In genomic region chr7:66247274-66248021, GRCm38 (mm10) we compare ENCODE assay signal across 11 mouse cellular contexts.
A peak's percentile ranks its signal among the peaks of the same experiment; 100 is the strongest.
DNase-seq lines count a peak whose midpoint lies in the region; ATAC-seq and TF ChIP-seq lines count a peak whose summit lies in the region.
"Had no signal": no experiment of that assay in that cellular context is flagged by ENCODE, and none has a peak within 500 bp of the region (broad histone marks: within the 10 kb centered on the region; RNA-seq: fewer than 3 reads in every experiment).

No protein-coding gene starts in this region.

- no peak overlapping the region for H3K9ac ChIP-seq in heart, embryonic 12.5 days
- H3K9ac ChIP-seq in forebrain, embryonic 14.5 days (ENCODE audit: low read length): 0 out of 2 replicates have a peak overlapping the region, but pooled peaks have one; percentile 8
- H3K9ac ChIP-seq in liver, postnatal 0 days (replicated peaks): no peak overlapping the region
- H3K9ac ChIP-seq: embryonic facial prominence, embryonic 12.5 days; liver, embryonic 15.5 days; stomach, embryonic 15.5 days had no signal

- no peaks in the 10 kb centered on the region for H3K9me3 ChIP-seq in heart, embryonic 12.5 days (replicated peaks)
- H3K9me3 ChIP-seq in forebrain, embryonic 14.5 days (replicated peaks; ENCODE audit: control insufficient read depth, low read length): no peaks in the 10 kb centered on the region
- no peaks in the 10 kb centered on the region for H3K9me3 ChIP-seq in liver, postnatal 0 days (ENCODE audit: low read length)
- H3K9me3 ChIP-seq: embryonic facial prominence, embryonic 12.5 days; liver, embryonic 15.5 days; stomach, embryonic 15.5 days had no signal

- H3K4me2 ChIP-seq in heart, embryonic 12.5 days: no peak overlapping the region
- no peak overlapping the region for H3K4me2 ChIP-seq in forebrain, embryonic 14.5 days (ENCODE audit: low read length)
- no peak overlapping the region for H3K4me2 ChIP-seq in liver, postnatal 0 days (ENCODE audit: low read depth, low read length)
- H3K4me2 ChIP-seq: embryonic facial prominence, embryonic 12.5 days; liver, embryonic 15.5 days; stomach, embryonic 15.5 days had no signal

- no peak for TF ChIP-seq CTCF in layer of hippocampus, adult 2 months (conservative IDR thresholded peaks at IDR 0.05)
- TF ChIP-seq CTCF in liver, postnatal 0 days (IDR thresholded peaks at IDR 0.05; ENCODE audit: low read depth): no peak

- 65% methylated on average over 12 of the region's 12 CpGs for WGBS in heart, embryonic 12.5 days
- 22% methylated on average over 12 of the region's 12 CpGs for WGBS in forebrain, embryonic 14.5 days
- WGBS in liver, postnatal 0 days (ENCODE audit: insufficient replicate concordance): 61% methylated on average over 12 of the region's 12 CpGs

- DNase-seq in heart, adult 11 months: peak; percentile 92
- DNase-seq in R1 (ENCODE audit: low read depth, low spot score): peak; percentile 46
- peak; percentile 89 for DNase-seq in forebrain, embryonic 14.5 days (ENCODE audit: low spot score)
- DNase-seq in layer of hippocampus, adult 2 months (ENCODE audit: low spot score in 2 of 2): peak; percentile 55 to 82
- peak; percentile 14 for DNase-seq in liver, postnatal 0 days
- peak; percentile 58 to 64 for DNase-seq in right cerebral cortex, postnatal 36 days (ENCODE audit: low spot score in 2 of 2)

- TF ChIP-seq EP300 in liver, postnatal 0 days (IDR thresholded peaks at IDR 0.05; ENCODE audit: low read depth): no peak

- no peak overlapping the region for H3K27ac ChIP-seq in heart, embryonic 12.5 days (ENCODE audit: poor library complexity, severe bottlenecking)
- H3K27ac ChIP-seq in forebrain, embryonic 14.5 days (ENCODE audit: low read depth, low read length): no peak overlapping the region; the same call in 1 of the 2 replicates
- H3K27ac ChIP-seq in layer of hippocampus, adult 2 months: peak overlapping the region; percentile 71
- H3K27ac ChIP-seq in liver, postnatal 0 days (ENCODE audit: low read depth): no peak overlapping the region
- H3K27ac ChIP-seq: embryonic facial prominence, embryonic 12.5 days; stomach, embryonic 15.5 days had no signal

- H3K4me3 ChIP-seq in heart, embryonic 12.5 days: no peak overlapping the region
- H3K4me3 ChIP-seq in forebrain, embryonic 14.5 days (ENCODE audit: low read depth, low read length): no peak overlapping the region
- H3K4me3 ChIP-seq in layer of hippocampus, adult 2 months: no peak overlapping the region
- H3K4me3 ChIP-seq in liver, postnatal 0 days (ENCODE audit: low read depth, low read length): no peak overlapping the region
- H3K4me3 ChIP-seq: embryonic facial prominence, embryonic 12.5 days; liver, embryonic 15.5 days; stomach, embryonic 15.5 days had no signal

- H3K27me3 ChIP-seq in heart, embryonic 12.5 days (replicated peaks): no peaks in the 10 kb centered on the region
- no peaks in the 10 kb centered on the region for H3K27me3 ChIP-seq in forebrain, embryonic 14.5 days (replicated peaks; ENCODE audit: control insufficient read depth, insufficient read depth, low read length)
- H3K27me3 ChIP-seq in liver, postnatal 0 days (ENCODE audit: insufficient read depth, low read length): no peaks in the 10 kb centered on the region
- H3K27me3 ChIP-seq: embryonic facial prominence, embryonic 12.5 days; liver, embryonic 15.5 days; stomach, embryonic 15.5 days had no signal

- peaks cover 22% of the 10 kb centered on the region for H3K4me1 ChIP-seq in heart, embryonic 12.5 days (replicated peaks)
- peaks cover 16% of the 10 kb centered on the region for H3K4me1 ChIP-seq in forebrain, embryonic 14.5 days (ENCODE audit: control insufficient read depth, insufficient read depth, low read length)
- H3K4me1 ChIP-seq in liver, postnatal 0 days (ENCODE audit: insufficient read depth): peaks cover 4% of the 10 kb centered on the region

- ATAC-seq in heart, embryonic 12.5 days (ENCODE audit: insufficient number of reproducible peaks, low FRiP score): no peak
- peak; percentile 80 for ATAC-seq in forebrain, embryonic 14.5 days
- ATAC-seq in liver, postnatal 0 days: no peak
- no peak for ATAC-seq in granulocyte monocyte progenitor cell, adult 5-6 weeks (replicated peaks; ENCODE audit: poor library complexity, severe bottlenecking)

- H3K36me3 ChIP-seq in heart, embryonic 12.5 days: no peaks in the 10 kb centered on the region
- no peaks in the 10 kb centered on the region for H3K36me3 ChIP-seq in forebrain, embryonic 14.5 days (ENCODE audit: control insufficient read depth, insufficient read depth, low read length)
- H3K36me3 ChIP-seq in liver, postnatal 0 days (replicated peaks; ENCODE audit: insufficient read depth, low read length): no peaks in the 10 kb centered on the region
- H3K36me3 ChIP-seq: embryonic facial prominence, embryonic 12.5 days; liver, embryonic 15.5 days; stomach, embryonic 15.5 days had no signal

Comparison
In these comparisons a context has a peak if more than half of its experiments do, and no peak if none do; other contexts are left out.
1. DNase-seq: peak in every context shown above with its lines; median percentile 92 in heart, adult 11 months; 89 in forebrain, embryonic 14.5 days; 68 in layer of hippocampus, adult 2 months; 61 in right cerebral cortex, postnatal 36 days; 46 in R1; 14 in liver, postnatal 0 days.